ENCODE assay signal across 8 mouse cellular contexts in the genomic region with DNA sequence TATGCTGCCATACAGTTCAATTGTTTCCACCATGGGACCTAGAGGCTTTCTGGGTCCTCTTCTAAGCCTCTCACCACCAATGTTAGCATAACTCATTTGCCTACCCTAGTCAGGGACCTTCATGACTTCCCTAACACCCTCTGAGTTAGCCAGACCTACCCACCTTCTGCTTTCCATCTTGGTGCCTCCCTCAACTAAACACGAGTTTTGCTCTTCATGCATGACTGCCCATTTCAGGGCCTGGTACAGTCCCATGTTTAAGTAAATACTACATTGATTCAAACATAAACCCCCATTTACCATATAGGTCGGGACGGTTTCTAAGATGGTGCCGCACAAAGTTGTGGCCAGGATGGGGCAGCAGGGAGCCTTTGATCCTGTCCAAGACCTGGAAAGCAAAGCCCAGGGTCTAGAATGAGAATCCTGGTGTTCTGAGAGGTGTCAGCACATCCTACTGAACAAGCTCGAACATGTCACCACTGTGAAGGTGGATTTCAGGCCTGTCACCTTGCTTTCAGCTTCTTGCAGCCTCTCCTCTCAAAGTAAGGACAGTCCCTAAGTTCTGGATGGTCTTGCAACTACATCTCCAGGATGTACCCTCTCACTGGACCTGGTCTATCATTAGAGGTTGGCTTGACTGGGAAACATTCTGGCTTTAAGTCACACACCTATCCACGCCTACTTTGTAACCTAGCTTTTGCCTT. TPM values are rescaled to one million over a fixed set of nuclear protein-coding genes. Genes with fewer than 3 reads are reported as not detected.
A peak's percentile ranks its signal among the peaks of the same experiment; 100 is the strongest.
DNase-seq lines count a peak whose midpoint lies in the region; ATAC-seq and TF ChIP-seq lines count a peak whose summit lies in the region.

No protein-coding gene starts in this region.

- no peak for TF ChIP-seq CTCF in lung, embryonic 14.5 days (IDR thresholded peaks at IDR 0.05; ENCODE audit: low read depth)
- no peak for TF ChIP-seq CTCF in intestine, postnatal 0 days (IDR thresholded peaks at IDR 0.05; ENCODE audit: low read depth)

- peaks cover 77% of the 10 kb centered on the region for H3K36me3 ChIP-seq in erythroblast, embryonic 14.5 days (ENCODE audit: control insufficient read depth)
- peaks cover 63% of the 10 kb centered on the region for H3K36me3 ChIP-seq in lung, embryonic 14.5 days (ENCODE audit: insufficient read depth)
- peaks cover 42% of the 10 kb centered on the region for H3K36me3 ChIP-seq in intestine, postnatal 0 days (ENCODE audit: control insufficient read depth, insufficient read depth)
- H3K36me3 ChIP-seq in neural tube, embryonic 15.5 days = peaks cover 55% of the 10 kb centered on the region

- 81% methylated on average over 6 of the region's 6 CpGs for WGBS in lung, embryonic 14.5 days
- WGBS in intestine, postnatal 0 days = 77% methylated on average over 6 of the region's 6 CpGs
- 86% methylated on average over 6 of the region's 6 CpGs for WGBS in neural tube, embryonic 15.5 days

- no peak for DNase-seq in lung, embryonic 14.5 days
- DNase-seq in lung, postnatal 4 days = no peak
- DNase-seq in cerebellum, adult 18-20 months = no peak
- no peak for DNase-seq in thymus, postnatal 10 days (ENCODE audit: low spot score in 2 of 2)

- H3K4me2 ChIP-seq in lung, embryonic 14.5 days = peak overlapping the region; percentile 91
- H3K4me2 ChIP-seq in intestine, postnatal 0 days (replicated peaks; ENCODE audit: low read depth) = peak overlapping the region; percentile 94; the same call in 1 of the 2 replicates
- peak overlapping the region; percentile 75 for H3K4me2 ChIP-seq in neural tube, embryonic 15.5 days

- H3K9ac ChIP-seq in lung, embryonic 14.5 days = no peak overlapping the region
- H3K9ac ChIP-seq in intestine, postnatal 0 days (ENCODE audit: low read depth, low read length) = no peak overlapping the region
- H3K9ac ChIP-seq in neural tube, embryonic 15.5 days (replicated peaks) = peak overlapping the region; percentile 63; the same call in 1 of the 2 replicates

- peak overlapping the region; percentile 84 for H3K4me3 ChIP-seq in erythroblast, embryonic 14.5 days (replicated peaks)
- H3K4me3 ChIP-seq in lung, embryonic 14.5 days (ENCODE audit: low read depth, low read length) = no peak overlapping the region
- H3K4me3 ChIP-seq in intestine, postnatal 0 days (ENCODE audit: low read depth, low read length) = no peak overlapping the region
- peak overlapping the region; percentile 74; the same call in 1 of the 2 replicates for H3K4me3 ChIP-seq in neural tube, embryonic 15.5 days (replicated peaks)

- H3K27me3 ChIP-seq in erythroblast, embryonic 14.5 days (ENCODE audit: control insufficient read depth) = no peaks in the 10 kb centered on the region
- H3K27me3 ChIP-seq in lung, embryonic 14.5 days (ENCODE audit: insufficient read depth, low read length) = no peaks in the 10 kb centered on the region
- no peaks in the 10 kb centered on the region for H3K27me3 ChIP-seq in intestine, postnatal 0 days (replicated peaks; ENCODE audit: control insufficient read depth, insufficient read depth, low read length)
- H3K27me3 ChIP-seq in neural tube, embryonic 15.5 days (replicated peaks) = no peaks in the 10 kb centered on the region

- H3K4me1 ChIP-seq in erythroblast, embryonic 14.5 days (ENCODE audit: control insufficient read depth) = peaks cover 43% of the 10 kb centered on the region
- H3K4me1 ChIP-seq in lung, embryonic 14.5 days (ENCODE audit: insufficient read depth) = no peaks in the 10 kb centered on the region
- 0 out of 2 replicates have a peak, but pooled peaks cover 5% of the 10 kb centered on the region for H3K4me1 ChIP-seq in intestine, postnatal 0 days (replicated peaks; ENCODE audit: control insufficient read depth, insufficient read depth, low read length)
- peaks cover 36% of the 10 kb centered on the region for H3K4me1 ChIP-seq in neural tube, embryonic 15.5 days

- no peak overlapping the region for H3K27ac ChIP-seq in lung, embryonic 14.5 days (ENCODE audit: low read depth)
- H3K27ac ChIP-seq in intestine, postnatal 0 days (ENCODE audit: low read depth, low read length) = no peak overlapping the region
- no peak overlapping the region for H3K27ac ChIP-seq in neural tube, embryonic 15.5 days (replicated peaks)

- no peaks in the 10 kb centered on the region for H3K9me3 ChIP-seq in erythroblast, embryonic 14.5 days (ENCODE audit: control insufficient read depth, low read length)
- no peaks in the 10 kb centered on the region for H3K9me3 ChIP-seq in lung, embryonic 14.5 days (ENCODE audit: low read depth, low read length)
- no peaks in the 10 kb centered on the region for H3K9me3 ChIP-seq in intestine, postnatal 0 days (ENCODE audit: control insufficient read depth)
- H3K9me3 ChIP-seq in neural tube, embryonic 15.5 days (replicated peaks) = no peaks in the 10 kb centered on the region

- ATAC-seq in erythroblast, adult 5-6 weeks (replicated peaks; ENCODE audit: low FRiP score, poor library complexity, severe bottlenecking) = no peak
- ATAC-seq in lung, embryonic 14.5 days (ENCODE audit: insufficient read depth) = no peak
- no peak for ATAC-seq in intestine, postnatal 0 days
- ATAC-seq in neural tube, embryonic 15.5 days (ENCODE audit: low FRiP score) = no peak

RNA-seq across cellular contexts. Expression of a gene that starts 1.2 kb away (rescaled TPM):
- 0.74 and 1.2 TPM in 2 replicates for polyA plus RNA-seq in erythroblast, embryonic 14.5 days (2012)
- 11.1 and 16.7 TPM in 2 replicates for total RNA-seq in erythroblast, adult 5-6 weeks (2015; ENCODE audit: low replicate concordance)
- 16.2 and 17.0 TPM in 2 replicates for total RNA-seq in erythroblast, adult 5-6 weeks (2017; ENCODE audit: low replicate concordance)
- polyA plus RNA-seq in lung, embryonic 14.5 days (2014; fragmentation: Nextera tagmentation; extraction: Ambion mirVana) = 35.6 and 36.3 TPM in 2 replicates
- polyA plus RNA-seq in intestine, postnatal 0 days (2015; fragmentation: Nextera tagmentation; extraction: Ambion mirVana) = 15.1 and 15.9 TPM in 2 replicates
- polyA plus RNA-seq in neural tube, embryonic 15.5 days (2015; fragmentation: Nextera tagmentation; extraction: Ambion mirVana) = 51.1 and 54.4 TPM in 2 replicates

RNA-seq across cellular contexts. Expression of a gene that starts 1.3 kb away (rescaled TPM):
- 0.20 and 0.25 TPM in 2 replicates for polyA plus RNA-seq in erythroblast, embryonic 14.5 days (2012)
- total RNA-seq in erythroblast, adult 5-6 weeks (2015; ENCODE audit: low replicate concordance) = 1.3 and 2.3 TPM in 2 replicates
- total RNA-seq in erythroblast, adult 5-6 weeks (2017; ENCODE audit: low replicate concordance) = 2.6 and 5.7 TPM in 2 replicates
- 17.0 and 17.9 TPM in 2 replicates for polyA plus RNA-seq in lung, embryonic 14.5 days (2014; fragmentation: Nextera tagmentation; extraction: Ambion mirVana)
- 19.2 and 20.1 TPM in 2 replicates for polyA plus RNA-seq in intestine, postnatal 0 days (2015; fragmentation: Nextera tagmentation; extraction: Ambion mirVana)
- polyA plus RNA-seq in neural tube, embryonic 15.5 days (2015; fragmentation: Nextera tagmentation; extraction: Ambion mirVana) = 24.5 and 27.0 TPM in 2 replicates

RNA-seq across cellular contexts. Expression of a gene that starts 24.7 kb away (rescaled TPM):
- 11.0 and 11.3 TPM in 2 replicates for polyA plus RNA-seq in erythroblast, embryonic 14.5 days (2012)
- total RNA-seq in erythroblast, adult 5-6 weeks (2015; ENCODE audit: low replicate concordance) = 18.4 and 19.6 TPM in 2 replicates
- total RNA-seq in erythroblast, adult 5-6 weeks (2017; ENCODE audit: low replicate concordance) = 25.8 and 33.6 TPM in 2 replicates
- 106 and 114 TPM in 2 replicates for polyA plus RNA-seq in lung, embryonic 14.5 days (2014; fragmentation: Nextera tagmentation; extraction: Ambion mirVana)
- polyA plus RNA-seq in intestine, postnatal 0 days (2015; fragmentation: Nextera tagmentation; extraction: Ambion mirVana) = 22.1 and 24.4 TPM in 2 replicates
- polyA plus RNA-seq in neural tube, embryonic 15.5 days (2015; fragmentation: Nextera tagmentation; extraction: Ambion mirVana) = 110 and 111 TPM in 2 replicates

RNA-seq across cellular contexts. Expression of a gene that starts 44.6 kb away (rescaled TPM):
- 41.9 and 46.0 TPM in 2 replicates for polyA plus RNA-seq in erythroblast, embryonic 14.5 days (2012)
- 35.7 and 90.5 TPM in 2 replicates for total RNA-seq in erythroblast, adult 5-6 weeks (2015; ENCODE audit: low replicate concordance)
- total RNA-seq in erythroblast, adult 5-6 weeks (2017; ENCODE audit: low replicate concordance) = 51.5 and 54.9 TPM in 2 replicates
- polyA plus RNA-seq in lung, embryonic 14.5 days (2014; fragmentation: Nextera tagmentation; extraction: Ambion mirVana) = 69.4 and 76.5 TPM in 2 replicates
- 10.0 and 11.9 TPM in 2 replicates for polyA plus RNA-seq in intestine, postnatal 0 days (2015; fragmentation: Nextera tagmentation; extraction: Ambion mirVana)
- 33.7 and 36.1 TPM in 2 replicates for polyA plus RNA-seq in neural tube, embryonic 15.5 days (2015; fragmentation: Nextera tagmentation; extraction: Ambion mirVana)

Comparison
In these comparisons a context has a peak if more than half of its experiments do, and no peak if none do; other contexts are left out.
1. H3K4me3 ChIP-seq: peak in erythroblast, embryonic 14.5 days (single experiment) and neural tube, embryonic 15.5 days (single experiment); none in lung, embryonic 14.5 days (single experiment) and intestine, postnatal 0 days (single experiment).
2. RNA of a gene that starts 1.3 kb away (polyA plus RNA-seq): 24.5 to 27.0 TPM in neural tube, embryonic 15.5 days, 19.2 to 20.1 TPM in intestine, postnatal 0 days and 17.0 to 17.9 TPM in lung, embryonic 14.5 days; 0.20 to 0.25 TPM in erythroblast, embryonic 14.5 days; every median in the first group is over 10 times any median in the second.
3. Peak in every context shown above with its lines, with median percentiles within 50 percentile points of each other: H3K4me2 ChIP-seq.